Mouse (Mus musculus) MEL-GATA-1-ER (cell line): ENCODE data around the gene Sbno2.

Experiments used
- DNase-seq: peaks from one replicate; pipeline ENCODE4 v3.0.0-alpha.2; 2012; ENCODE audit warnings: low read depth; ENCODE audit errors: extremely low read depth

The Sbno2 gene

GRCm38 (mm10) chr10:80092690-80093089 lies 12.7 kb downstream of the Sbno2 start:
- no peak for DNase-seq

- no peak for DNase-seq
Measured at GRCm38 (mm10) chr10:80091527-80091926, 13.8 kb downstream of the Sbno2 start.

- DNase-seq: no peak
Measured at GRCm38 (mm10) chr10:80089146-80089545, 16.2 kb downstream of the Sbno2 start.

GRCm38 (mm10) chr10:80087483-80087882 lies 17.9 kb downstream of the Sbno2 start:
- no peak for DNase-seq

- no peak for DNase-seq
Measured at GRCm38 (mm10) chr10:80086847-80087246, 18.5 kb downstream of the Sbno2 start.

- no peak for DNase-seq
Measured at GRCm38 (mm10) chr10:80084817-80085487, 20.4 kb downstream of the Sbno2 start.

- no peak for DNase-seq
Measured at GRCm38 (mm10) chr10:80081075-80081474, 24.3 kb downstream of the Sbno2 start.

- no peak for DNase-seq
Measured at GRCm38 (mm10) chr10:80080396-80081070, 24.8 kb downstream of the Sbno2 start.

GRCm38 (mm10) chr10:80078366-80078765 lies 27.0 kb downstream of the Sbno2 start:
- no peak for DNase-seq

- no peak for DNase-seq
Measured at GRCm38 (mm10) chr10:80077312-80077711, 28.1 kb downstream of the Sbno2 start.

GRCm38 (mm10) chr10:80076386-80076785 lies 29.0 kb downstream of the Sbno2 start:
- no peak for DNase-seq

- no peak for DNase-seq
Measured at GRCm38 (mm10) chr10:80075924-80076323, 29.4 kb downstream of the Sbno2 start.

- peak; percentile 78 for DNase-seq
Measured at GRCm38 (mm10) chr10:80074813-80075601, 30.4 kb downstream of the Sbno2 start.

- DNase-seq: no peak
Measured at GRCm38 (mm10) chr10:80072623-80073489, 32.5 kb downstream of the Sbno2 start.

GRCm38 (mm10) chr10:80071516-80071900 lies 33.9 kb downstream of the Sbno2 start:
- DNase-seq: no peak

- peak; percentile 87 for DNase-seq
Measured at GRCm38 (mm10) chr10:80070837-80071515, 34.4 kb downstream of the Sbno2 start.

GRCm38 (mm10) chr10:80069948-80070450 lies 35.4 kb downstream of the Sbno2 start:
- DNase-seq: no peak

GRCm38 (mm10) chr10:80069251-80069650 lies 36.1 kb downstream of the Sbno2 start:
- DNase-seq: no peak

GRCm38 (mm10) chr10:80063877-80064650 lies 41.3 kb downstream of the Sbno2 start:
- no peak for DNase-seq

- no peak for DNase-seq
Measured at GRCm38 (mm10) chr10:80063104-80063503, 42.3 kb downstream of the Sbno2 start.
